Mouse (Mus musculus) heart, postnatal 4 days (tissue): ENCODE measurements at regions not wholly inside any gene's neighbourhood (a gene's known extent, or its start where the extent isn't known, plus 50 kb on each side); places are given as distances from the start of the nearest gene placed in this dataset.
"Not testable (repeated sequence)": the region's sequence is repeated elsewhere in the genome, so short reads cannot be mapped to it uniquely, and the experiment has no call there.

Source experiments
- DNase-seq: peaks from one replicate; pipeline ENCODE4 v3.0.0; 2021

- DNase-seq, result no peak
These were observed 217.5 kb upstream of the Zpld1 start for GRCm38 (mm10) chr16:55515228-55515696.

DNA sequence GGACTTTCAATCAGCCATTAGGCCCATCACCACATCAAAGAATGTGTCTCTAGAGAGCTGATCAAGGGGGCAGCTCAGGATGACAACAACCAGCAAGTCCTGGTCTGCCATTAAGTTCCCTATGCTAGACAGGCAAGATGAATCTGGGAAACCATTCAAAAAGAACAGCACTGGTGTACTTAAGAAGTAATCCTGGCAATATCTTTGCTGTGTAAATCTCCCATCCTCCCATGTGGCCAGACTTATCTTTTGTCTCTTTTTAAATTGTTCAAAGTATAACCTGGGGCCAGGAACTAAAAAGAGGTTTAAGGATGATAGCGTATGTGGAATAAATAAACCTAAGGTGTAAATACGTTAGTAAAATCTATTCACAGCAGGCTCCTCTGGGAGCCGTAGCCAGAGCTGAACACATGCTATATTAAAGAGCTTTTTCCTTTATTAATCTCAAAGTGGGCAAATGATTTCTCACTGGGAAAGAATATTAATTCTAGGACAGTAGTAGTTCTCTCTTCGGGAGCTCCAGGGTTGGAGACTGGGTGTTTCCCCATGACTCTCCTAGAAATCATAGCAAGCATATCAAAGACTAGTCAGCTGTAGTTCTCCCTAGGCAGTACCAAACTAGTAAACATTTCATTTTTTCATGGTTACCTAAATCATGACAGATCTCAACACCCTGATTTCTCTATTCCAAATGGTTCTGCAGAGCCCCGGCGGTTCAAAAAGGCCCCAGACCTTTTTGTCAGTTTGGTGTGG lies 216.8 kb upstream of the Zpld1 start:
- DNase-seq, result no peak

GRCm38 (mm10) chr16:55504796-55505413 lies 207.1 kb upstream of the Zpld1 start:
- peak; percentile 5 for DNase-seq

DNA sequence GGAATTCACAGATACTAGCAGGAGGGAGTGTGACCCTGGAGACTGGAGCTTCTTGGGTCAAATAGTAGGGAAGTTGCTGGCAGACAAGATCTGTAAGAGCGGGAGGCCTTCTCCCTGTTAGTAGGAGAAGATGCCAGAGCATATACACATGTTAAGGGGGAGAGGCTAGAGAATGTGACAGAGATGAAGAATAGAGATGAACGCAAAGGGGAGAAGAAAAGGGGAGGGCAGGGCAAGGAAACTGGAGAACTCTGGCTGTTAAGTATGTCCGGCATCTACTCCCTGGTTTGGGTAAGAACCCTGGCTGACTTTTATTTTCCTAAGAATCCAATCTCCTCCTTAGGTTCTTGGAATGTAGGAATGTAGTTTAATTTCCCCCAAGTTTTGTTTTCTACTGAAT lies 206.5 kb upstream of the Zpld1 start:
- DNase-seq, result no peak

DNA sequence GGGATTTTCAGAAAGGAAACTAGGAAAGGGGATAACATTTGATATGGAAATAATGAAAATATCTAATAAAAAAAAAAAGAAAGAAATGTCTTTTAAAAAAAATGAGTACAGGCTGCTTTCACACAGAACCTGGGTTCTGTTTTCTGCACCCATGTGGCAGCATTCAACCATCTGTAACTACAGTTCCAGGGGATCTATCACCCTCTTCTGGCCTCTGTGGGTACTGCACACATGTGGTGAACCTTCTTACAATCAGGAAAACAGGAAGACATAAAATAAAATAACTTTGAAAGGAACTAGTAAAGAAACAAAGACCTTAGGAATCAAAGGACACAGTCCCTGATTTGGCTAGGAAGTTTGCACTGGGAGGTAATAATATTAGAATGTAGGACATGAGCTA lies 205.5 kb upstream of the Zpld1 start:
- DNase-seq, result peak; percentile 9

DNA sequence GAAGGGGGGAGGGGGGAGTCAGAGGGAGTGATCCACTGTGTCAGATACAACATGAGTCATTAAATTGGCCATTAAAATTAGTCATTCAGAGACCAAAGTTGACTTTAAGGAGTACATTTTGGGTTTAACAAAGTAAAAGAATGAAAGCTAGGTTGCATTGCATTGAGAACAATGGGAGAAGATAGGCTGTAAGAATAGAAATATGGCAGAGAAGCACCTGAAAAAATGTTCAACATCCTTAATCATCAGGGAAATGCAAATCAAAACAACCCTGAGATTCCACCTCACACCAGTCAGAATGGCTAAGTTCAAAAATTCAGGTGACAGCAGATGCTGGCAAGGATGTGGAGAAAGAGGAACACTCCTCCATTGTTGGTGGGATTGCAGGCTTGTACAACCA lies 202.0 kb upstream of the Zpld1 start:
- not testable (repeated sequence) for DNase-seq

GRCm38 (mm10) chr16:55495051-55495450 lies 197.3 kb upstream of the Zpld1 start:
- no peak for DNase-seq

- DNase-seq, result no peak
These were observed 196.4 kb upstream of the Zpld1 start for GRCm38 (mm10) chr16:55494162-55494561.

GRCm38 (mm10) chr16:55492111-55492510 lies 194.3 kb upstream of the Zpld1 start:
- DNase-seq, result no peak

- DNase-seq, result no peak
These were observed 186.6 kb upstream of the Zpld1 start for GRCm38 (mm10) chr16:55484391-55484790.

- no peak for DNase-seq
These were observed 183.0 kb upstream of the Zpld1 start for GRCm38 (mm10) chr16:55480745-55481144.

GRCm38 (mm10) chr16:55480304-55480703 lies 182.5 kb upstream of the Zpld1 start:
- no peak for DNase-seq

DNA sequence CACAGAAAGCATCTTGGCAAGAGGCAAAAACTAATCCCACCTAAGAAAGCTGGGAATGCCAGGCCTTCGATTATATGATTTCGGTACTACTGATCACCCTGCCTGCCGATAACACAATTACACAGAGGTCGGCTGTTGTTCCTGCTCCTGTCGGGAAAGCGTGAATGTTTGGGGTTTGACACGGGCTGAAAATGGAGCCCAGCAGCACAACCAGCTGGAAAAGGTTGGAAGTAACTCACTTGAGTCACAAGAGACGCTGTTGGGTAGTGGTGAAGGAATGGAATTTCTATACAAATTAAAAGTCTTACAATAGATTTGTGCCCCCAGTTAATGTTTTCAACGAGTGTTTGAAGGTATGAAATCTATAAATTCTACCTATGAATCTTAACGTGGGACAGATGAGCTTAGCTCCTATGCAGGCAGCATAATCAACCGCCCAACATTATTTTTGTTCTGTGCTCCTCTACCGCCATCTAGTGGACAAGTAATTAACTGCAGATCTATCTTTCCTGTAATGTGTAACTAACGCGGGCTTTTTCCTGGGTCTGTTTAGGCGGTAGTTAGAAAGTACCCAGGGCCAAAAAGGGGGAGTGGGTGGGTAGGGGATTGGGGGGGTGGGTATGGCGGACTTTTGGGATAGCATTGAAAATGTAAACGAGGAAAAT lies 178.9 kb upstream of the Zpld1 start:
- DNase-seq, result peak; percentile 34

GRCm38 (mm10) chr16:55474950-55475525 lies 177.3 kb upstream of the Zpld1 start:
- DNase-seq, result no peak

GRCm38 (mm10) chr16:55471396-55471795 lies 173.6 kb upstream of the Zpld1 start:
- DNase-seq, result no peak

DNA sequence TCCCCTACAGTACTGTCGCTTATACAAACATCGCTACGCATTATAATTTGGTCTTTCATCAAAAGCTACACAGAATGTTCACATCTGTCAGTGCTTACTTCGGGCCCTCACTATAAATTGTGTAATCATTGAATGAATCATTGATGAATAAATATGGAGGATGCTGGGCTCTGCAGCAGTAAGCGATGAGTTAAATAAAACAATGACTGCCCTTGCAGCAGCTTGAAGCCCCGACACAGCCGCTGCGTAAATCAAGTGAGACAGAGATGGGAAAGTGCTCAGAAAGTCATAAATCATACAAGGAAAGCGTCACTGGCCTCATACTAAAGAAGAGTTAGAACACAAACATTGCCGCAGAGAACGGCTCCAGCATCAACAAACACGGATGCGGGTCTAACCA lies 172.9 kb upstream of the Zpld1 start:
- DNase-seq, result no peak

DNA sequence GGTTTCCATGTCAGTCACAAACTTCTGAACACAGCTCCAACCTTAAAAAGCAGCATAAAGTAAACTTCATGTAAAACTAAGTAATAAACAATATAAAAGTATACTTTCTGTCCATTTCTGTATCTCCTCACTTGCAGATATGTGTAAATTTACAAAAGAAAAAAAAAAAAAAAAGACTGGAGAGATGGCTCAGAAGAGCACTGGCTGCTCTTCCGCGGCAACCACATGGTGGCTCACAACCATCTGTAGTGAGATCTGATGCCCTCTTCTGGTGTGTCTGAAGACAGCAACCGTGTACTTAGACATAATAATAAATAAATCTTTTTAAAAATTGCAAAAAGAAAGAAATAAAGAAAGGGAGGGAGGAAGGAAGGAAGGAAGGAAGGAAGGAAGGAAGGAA lies 171.9 kb upstream of the Zpld1 start:
- DNase-seq, result no peak

- peak; percentile 89 for DNase-seq
These were observed 171.2 kb upstream of the Zpld1 start for GRCm38 (mm10) chr16:55468833-55469458.

- DNase-seq, result no peak
These were observed 162.7 kb upstream of the Zpld1 start for GRCm38 (mm10) chr16:55460519-55460918.

GRCm38 (mm10) chr16:55447581-55447980 lies 149.8 kb upstream of the Zpld1 start:
- no peak for DNase-seq

- no peak for DNase-seq
These were observed 145.2 kb upstream of the Zpld1 start for GRCm38 (mm10) chr16:55442821-55443581.
